Mouse (Mus musculus) urinary bladder, postnatal 4 days (tissue): Measurements from ENCODE around the gene Spam1.

Experiments
- DNase-seq, 2 experiments: peaks; one replicate each; pipeline ENCODE4 v3.0.0; 2021 to 2022; ENCODE audit warnings: low spot score in 2 of 2

Gene Spam1

DNA sequence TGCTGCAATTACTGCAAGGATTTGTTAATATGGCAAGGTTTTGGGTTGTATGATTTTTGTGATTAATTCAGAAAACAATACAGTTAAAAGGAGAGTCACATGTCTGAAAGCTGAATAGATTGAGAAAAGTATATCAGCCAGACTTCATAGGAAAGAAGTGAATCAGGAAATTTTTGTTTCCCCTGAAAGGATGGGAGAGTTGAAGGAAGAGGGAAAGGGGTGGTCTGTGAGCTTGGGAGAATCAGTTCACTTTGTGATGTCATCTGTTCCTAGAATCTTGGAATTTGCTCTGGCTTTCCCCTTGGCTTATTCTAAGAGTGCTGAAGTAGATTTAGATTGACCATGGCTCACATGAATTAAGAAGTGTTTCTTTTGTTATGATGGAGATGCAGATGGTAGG lies at the start of gene Spam1:
Spam1 (plus strand) TSS at position 301 of the 400 bp plus-strand sequence.
- no peak for DNase-seq

DNA sequence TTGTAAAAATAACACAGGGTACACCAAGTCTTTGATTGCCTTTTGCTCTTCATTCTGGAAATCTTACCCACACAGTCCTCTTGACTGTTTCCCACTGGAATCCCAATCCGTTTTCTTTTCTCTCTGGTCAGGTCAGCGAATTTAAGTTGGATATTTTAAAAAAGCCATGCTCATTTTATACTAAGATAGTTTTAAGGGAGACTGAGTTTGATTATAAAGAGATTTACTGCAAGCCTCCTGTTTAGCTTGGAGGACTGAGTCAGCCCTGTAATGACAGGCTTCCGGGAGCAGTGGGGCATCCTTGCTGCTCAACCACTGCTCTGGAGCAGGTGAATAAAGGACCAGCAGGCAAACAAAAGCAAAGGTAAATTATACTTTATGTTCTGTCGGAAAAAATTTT lies 43.0 kb upstream of the Spam1 start, which contains the start of gene Hyal4:
Hyal4 (plus strand) TSS at position 301 of the 400 bp plus-strand sequence.
- no peak for DNase-seq

DNA sequence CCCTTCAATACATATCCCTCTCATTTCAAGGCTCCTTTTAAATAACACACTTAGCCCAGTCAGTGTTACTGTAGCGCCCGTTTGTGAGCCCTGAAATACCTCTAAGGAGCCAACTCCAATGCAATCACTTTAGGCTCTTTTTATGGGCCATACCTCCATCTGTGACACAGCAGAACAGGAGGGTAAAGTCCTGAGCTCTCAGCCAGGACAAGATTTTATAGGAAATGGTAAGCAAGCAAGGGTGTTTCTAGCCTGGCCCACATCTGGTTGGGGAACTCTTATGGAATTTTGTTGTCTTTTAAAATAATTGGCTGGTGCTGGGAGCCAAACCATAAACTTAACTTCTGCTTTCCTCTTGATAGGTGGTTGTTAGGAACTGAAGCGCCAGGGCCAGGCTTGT lies 31.7 kb upstream of the Spam1 start:
- no peak for DNase-seq

DNA sequence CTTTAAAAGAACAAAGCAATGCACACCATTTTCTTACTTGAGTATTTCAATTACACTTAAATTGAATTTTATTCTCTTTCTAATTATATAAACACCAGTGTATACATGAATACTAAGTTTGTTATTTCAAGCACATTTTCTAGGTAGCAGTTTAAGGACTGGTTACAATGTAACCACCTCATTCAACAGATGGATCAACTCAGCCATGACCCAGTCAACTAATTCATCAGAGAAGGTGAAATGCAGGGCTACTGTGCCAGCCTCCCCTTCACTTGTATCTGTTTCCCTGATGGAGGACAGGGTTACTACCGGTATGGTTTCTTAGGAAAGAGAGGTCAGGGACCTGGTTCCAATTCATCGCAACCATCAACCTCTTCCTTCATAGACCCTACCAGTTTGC lies 24.7 kb upstream of the Spam1 start:
- DNase-seq: no peak

DNA sequence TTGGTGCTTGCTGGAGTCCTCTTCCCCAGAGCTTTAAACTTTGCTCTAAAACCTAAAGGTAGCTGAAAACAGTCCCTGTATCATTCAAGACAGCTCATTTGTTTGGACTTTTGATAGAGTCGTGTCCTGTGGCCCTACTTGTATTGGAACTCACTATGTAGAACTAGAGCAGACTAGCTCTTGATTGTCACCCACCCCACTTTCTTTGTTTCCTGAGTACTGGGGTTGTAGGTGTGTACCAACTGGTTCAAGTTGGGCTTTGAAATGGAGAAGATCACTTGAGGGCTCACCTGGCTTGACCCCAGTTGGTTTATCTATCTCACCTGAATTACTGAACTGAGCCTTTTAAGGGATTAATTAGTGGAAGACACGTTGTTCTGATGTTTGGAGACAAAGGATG lies 11.8 kb upstream of the Spam1 start:
- DNase-seq: no peak

DNA sequence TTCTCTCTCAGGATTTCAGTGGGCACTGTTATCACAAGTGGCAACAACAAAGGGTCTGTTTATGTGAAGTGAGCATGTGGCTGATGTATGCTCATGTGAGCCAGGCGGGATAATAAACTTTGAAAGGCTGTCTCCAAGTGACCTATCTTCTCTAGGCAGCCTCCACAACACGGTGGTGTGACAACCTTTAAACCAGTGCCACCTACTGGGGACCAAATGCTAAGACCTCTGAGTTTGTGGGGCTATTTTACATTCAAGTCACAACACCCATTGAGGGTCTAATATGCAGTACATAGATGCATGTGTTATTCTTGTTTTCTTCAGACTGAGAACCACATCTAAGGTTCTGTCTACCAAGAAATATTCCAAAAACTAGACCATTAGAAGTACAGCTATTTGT lies 31.1 kb downstream of the Spam1 start:
- no peak for DNase-seq
